Comparison of ENCODE assay signal across 14 mouse cellular contexts in genomic region chr9:40316865-40317660, GRCm38 (mm10). TPM values are rescaled to one million over a fixed set of nuclear protein-coding genes. Genes with fewer than 3 reads are reported as not detected.
DNase-seq lines count a peak whose midpoint lies in the region; ATAC-seq lines count a peak whose summit lies in the region.
"Had no signal": no experiment of that assay in that cellular context is flagged by ENCODE, and none has a peak within 500 bp of the region (broad histone marks: within the 10 kb centered on the region; RNA-seq: fewer than 3 reads in every experiment).

No protein-coding gene starts in this region.

- peaks cover 15% of the 10 kb centered on the region; the same call in 1 of the 2 replicates for H3K4me1 ChIP-seq in kidney, embryonic 14.5 days (ENCODE audit: control insufficient read depth, insufficient read depth, low read length)
- H3K4me1 ChIP-seq in hindbrain, embryonic 13.5 days (replicated peaks), result peaks cover 3% of the 10 kb centered on the region; the same call in 1 of the 2 replicates

- no peak overlapping the region for H3K9ac ChIP-seq in kidney, embryonic 14.5 days (ENCODE audit: low read depth, low read length)
- H3K9ac ChIP-seq in hindbrain, embryonic 13.5 days, result no peak overlapping the region
- H3K9ac ChIP-seq: embryonic facial prominence, embryonic 13.5 days; neural tube, embryonic 13.5 days had no signal

- peaks cover 6% of the 10 kb centered on the region; the same call in 1 of the 2 replicates for H3K36me3 ChIP-seq in kidney, embryonic 14.5 days (ENCODE audit: control insufficient read depth, insufficient read depth, low read length)
- H3K36me3 ChIP-seq in hindbrain, embryonic 13.5 days, result peaks cover 59% of the 10 kb centered on the region

- 83% methylated on average over 9 of the region's 9 CpGs for WGBS in kidney, embryonic 14.5 days
- WGBS in hindbrain, embryonic 13.5 days, result 88% methylated on average over 9 of the region's 9 CpGs

- no peaks in the 10 kb centered on the region for H3K9me3 ChIP-seq in kidney, embryonic 14.5 days (ENCODE audit: control insufficient read depth, low read length)
- no peaks in the 10 kb centered on the region for H3K9me3 ChIP-seq in hindbrain, embryonic 13.5 days
- H3K9me3 ChIP-seq: embryonic facial prominence, embryonic 13.5 days; neural tube, embryonic 13.5 days had no signal

- peak; percentile 69 for DNase-seq in adrenal gland, postnatal 14 days
- DNase-seq in adrenal gland, postnatal 4 days (ENCODE audit: low spot score in 2 of 2), result no peak
- peak; percentile 33 for DNase-seq in kidney, postnatal 10 days
- DNase-seq in gastrocnemius, postnatal 25 days, result peak; percentile 26
- DNase-seq in lung, postnatal 10 days, result peak; percentile 66
- DNase-seq: liver; midbrain, embryonic 14.5 days had no signal

- H3K4me3 ChIP-seq in kidney, embryonic 14.5 days (ENCODE audit: low read length), result no peak overlapping the region
- H3K4me3 ChIP-seq in hindbrain, embryonic 13.5 days, result no peak overlapping the region
- H3K4me3 ChIP-seq: embryonic facial prominence, embryonic 13.5 days; neural tube, embryonic 13.5 days had no signal

- H3K27me3 ChIP-seq in kidney, embryonic 14.5 days (ENCODE audit: control insufficient read depth, insufficient read depth, low read length), result no peaks in the 10 kb centered on the region
- no peaks in the 10 kb centered on the region for H3K27me3 ChIP-seq in hindbrain, embryonic 13.5 days
- H3K27me3 ChIP-seq: embryonic facial prominence, embryonic 13.5 days; neural tube, embryonic 13.5 days had no signal

- H3K4me2 ChIP-seq in kidney, embryonic 14.5 days (replicated peaks; ENCODE audit: low read depth, low read length), result no peak overlapping the region
- H3K4me2 ChIP-seq in hindbrain, embryonic 13.5 days, result no peak overlapping the region
- H3K4me2 ChIP-seq: embryonic facial prominence, embryonic 13.5 days had no signal

- ATAC-seq in kidney, embryonic 14.5 days (ENCODE audit: low FRiP score, low TSS enrichment), result no peak
- ATAC-seq in hindbrain, embryonic 13.5 days (ENCODE audit: low FRiP score), result no peak
- no peak for ATAC-seq in inflammation-experienced regulatory T-cells, adult 6 months
- ATAC-seq: forebrain, embryonic 14.5 days; hindbrain, embryonic 16.5 days had no signal

- H3K27ac ChIP-seq in kidney, embryonic 14.5 days (ENCODE audit: low read depth, low read length), result no peak overlapping the region
- no peak overlapping the region for H3K27ac ChIP-seq in hindbrain, embryonic 13.5 days
- H3K27ac ChIP-seq: embryonic facial prominence, embryonic 13.5 days; neural tube, embryonic 13.5 days had no signal

RNA-seq across cellular contexts. Expression of gene Scn3b, which starts 48.0 kb away (rescaled TPM):
- 3.2 and 5.4 TPM in 2 replicates for total RNA-seq in adrenal gland, postnatal 14 days (2021)
- 10 to 100 TPM; 12.6 to 17.1 TPM for total RNA-seq in adrenal gland, postnatal 4 days (2021)
- 0.20 and 0.24 TPM in 2 replicates for polyA plus RNA-seq in kidney, embryonic 14.5 days (2014; fragmentation: Nextera tagmentation; extraction: Ambion mirVana)
- 1 to 10 TPM; 1.9 to 4.4 TPM for total RNA-seq in gastrocnemius, postnatal 25 days (2021)
- polyA plus RNA-seq in hindbrain, embryonic 13.5 days (2015; fragmentation: Nextera tagmentation; extraction: Ambion mirVana), result 101 and 111 TPM in 2 replicates
- polyA plus RNA-seq in inflammation-experienced regulatory T-cells, adult 6 months (2017; shearing (Covaris generic)), result not detected

Comparison
In these comparisons a context has a peak if more than half of its experiments do, and no peak if none do; other contexts are left out.
1. DNase-seq: peak in adrenal gland, postnatal 14 days (single experiment), kidney, postnatal 10 days (single experiment), gastrocnemius, postnatal 25 days (single experiment) and lung, postnatal 10 days (single experiment); none in adrenal gland, postnatal 4 days (0 of 2).